Mouse (Mus musculus): ENCODE results near the gene Ppp2r5e.

DNA sequence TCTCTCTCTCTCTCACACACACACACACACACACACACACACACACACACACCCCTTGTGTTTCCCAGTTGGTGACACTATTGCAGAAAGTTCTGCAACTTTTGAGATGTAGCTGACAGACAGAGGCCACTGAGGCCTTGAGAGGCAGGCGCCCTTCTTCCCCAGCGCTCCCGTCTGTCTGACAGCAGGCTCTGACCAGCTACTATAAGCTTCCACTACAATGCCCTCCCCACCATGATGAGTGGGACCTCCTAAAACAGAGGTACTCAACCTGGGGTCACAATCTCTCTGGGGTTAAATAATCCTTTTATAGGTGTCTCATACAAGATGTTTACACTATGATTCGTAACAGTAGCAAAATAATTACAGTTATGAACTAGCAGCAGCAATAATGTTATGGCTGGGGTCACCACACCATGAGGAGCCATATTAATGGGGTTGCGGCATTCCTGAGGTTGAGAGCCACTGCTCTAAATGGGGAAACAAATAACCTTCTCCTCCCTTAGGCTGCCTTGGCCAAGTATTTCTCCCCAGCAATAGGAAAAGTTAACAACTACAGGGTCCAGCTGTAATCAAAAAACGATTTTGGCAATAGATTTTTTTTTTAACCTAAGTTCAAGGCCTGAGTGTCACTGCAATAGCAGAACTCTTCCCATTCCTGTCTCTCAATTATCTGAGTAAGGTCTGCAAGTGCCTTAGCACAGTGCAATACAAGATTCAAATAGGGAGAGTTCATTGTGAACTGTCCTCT is 58.2 kb downstream of the Ppp2r5e start:
- TF ChIP-seq CTCF (conservative IDR thresholded peaks at IDR 0.05; ENCODE audit: insufficient read depth, insufficient read length, low read depth, low read length) (no peak), POLR2A (IDR thresholded peaks at IDR 0.05; ENCODE audit: low read depth, low read length) (no peak)

Measured in kidney, adult 2 months (tissue).